Mouse (Mus musculus) lung, adult 18-20 months (tissue): ENCODE data around the gene Phf23.
"Not testable (repeated sequence)": the region's sequence is repeated elsewhere in the genome, so short reads cannot be mapped to it uniquely, and the experiment has no call there.

Source experiments
- DNase-seq, 2 experiments: peaks; one replicate each; pipeline ENCODE4 v3.0.0; 2022; ENCODE audit warnings: mixed read lengths in 2 of 2

Phf23 gene

GRCm38 (mm10) chr11:70001159-70001558 is 5.6 kb downstream of the Phf23 start:
- no peak for DNase-seq

GRCm38 (mm10) chr11:70001865-70002264 is 6.3 kb downstream of the Phf23 start:
- DNase-seq, result peak in 1 of 2 experiments; percentile 36

GRCm38 (mm10) chr11:70002471-70002870 is 6.9 kb downstream of the Phf23 start:
- DNase-seq, result no peak

GRCm38 (mm10) chr11:70005521-70005920 is 9.9 kb downstream of the Phf23 start:
- no peak for DNase-seq

- no peak for DNase-seq
Observed at GRCm38 (mm10) chr11:70010033-70010432, 14.5 kb downstream of the Phf23 start.

GRCm38 (mm10) chr11:70010548-70010947 is 15.0 kb downstream of the Phf23 start:
- DNase-seq, result no peak

GRCm38 (mm10) chr11:70010961-70011360 is 15.4 kb downstream of the Phf23 start:
- DNase-seq, result no peak

- DNase-seq, result no peak
Observed at GRCm38 (mm10) chr11:70012931-70013330, 17.4 kb downstream of the Phf23 start.

- DNase-seq, result no peak
Observed at GRCm38 (mm10) chr11:70013408-70013807, 17.8 kb downstream of the Phf23 start.

GRCm38 (mm10) chr11:70014051-70014450 is 18.5 kb downstream of the Phf23 start:
- DNase-seq, result no peak

- DNase-seq, result peak; percentile 91 to 93
Observed at GRCm38 (mm10) chr11:70014880-70015558, 19.4 kb downstream of the Phf23 start, which contains the start of gene Acadvl. Gene Acadvl, minus strand, starts transcription at chr11:70015411.

GRCm38 (mm10) chr11:70015677-70016076 is 20.1 kb downstream of the Phf23 start:
- no peak for DNase-seq

GRCm38 (mm10) chr11:70016177-70016576 is 20.6 kb downstream of the Phf23 start:
- not testable (repeated sequence) for DNase-seq

- no peak for DNase-seq
Observed at GRCm38 (mm10) chr11:70016669-70017068, 21.1 kb downstream of the Phf23 start, which contains the start of gene Dlg4. Gene Dlg4, plus strand, starts transcription at chr11:70016942.

- DNase-seq, result no peak
Observed at GRCm38 (mm10) chr11:70017199-70017767, 21.7 kb downstream of the Phf23 start.

GRCm38 (mm10) chr11:70018131-70018990 is 22.8 kb downstream of the Phf23 start:
- peak in 1 of 2 experiments; percentile 23 for DNase-seq

GRCm38 (mm10) chr11:70019495-70020021 is 24.0 kb downstream of the Phf23 start:
- no peak for DNase-seq

GRCm38 (mm10) chr11:70020022-70020631 is 24.6 kb downstream of the Phf23 start:
- no peak for DNase-seq

- peak; percentile 77 to 84 for DNase-seq
Observed at GRCm38 (mm10) chr11:70020731-70021263, 25.2 kb downstream of the Phf23 start.

GRCm38 (mm10) chr11:70021264-70022132 is 25.9 kb downstream of the Phf23 start:
- DNase-seq, result peak; percentile 96

GRCm38 (mm10) chr11:70023481-70024150 is 28.0 kb downstream of the Phf23 start:
- no peak for DNase-seq
